In the genomic region with DNA sequence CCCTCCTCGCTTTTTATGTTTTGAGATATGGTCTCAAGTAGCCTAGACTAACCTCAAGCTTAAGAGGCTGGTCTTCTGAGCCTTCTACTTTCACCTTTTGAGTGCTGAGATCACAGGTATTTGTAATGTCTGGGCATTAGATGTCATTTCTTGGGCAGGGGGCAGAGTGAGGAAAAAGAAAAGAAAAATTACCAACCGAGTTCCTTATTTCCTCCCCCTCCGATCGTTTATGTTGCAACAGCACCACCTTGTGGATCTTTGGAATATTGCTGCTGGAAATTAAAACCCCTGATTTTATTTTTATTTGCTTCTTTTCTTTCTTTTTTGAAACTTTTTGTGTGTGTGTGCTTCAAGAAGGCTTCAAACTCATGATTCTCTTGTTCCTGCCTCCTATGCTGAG, we compare ENCODE assay signal across 9 mouse cellular contexts. TPM values are rescaled to one million over a fixed set of nuclear protein-coding genes. Genes with fewer than 3 reads are reported as not detected.
DNase-seq lines count a peak whose midpoint lies in the region; ATAC-seq and TF ChIP-seq lines count a peak whose summit lies in the region.
"Had no signal": no experiment of that assay in that cellular context is flagged by ENCODE, and none has a peak within 500 bp of the region (broad histone marks: within the 10 kb centered on the region; RNA-seq: fewer than 3 reads in every experiment).

No protein-coding gene starts in this region.

- H3K9ac ChIP-seq in kidney, postnatal 0 days (ENCODE audit: low read depth, low read length) = no peak overlapping the region
- H3K9ac ChIP-seq in neural tube, embryonic 11.5 days (ENCODE audit: low read length) = no peak overlapping the region
- H3K9ac ChIP-seq: lung, embryonic 15.5 days had no signal

- 0 out of 2 replicates have a peak, but pooled peaks cover 7% of the 10 kb centered on the region for H3K36me3 ChIP-seq in kidney, postnatal 0 days (ENCODE audit: insufficient read depth, low read length)
- peaks cover 7% of the 10 kb centered on the region for H3K36me3 ChIP-seq in neural tube, embryonic 11.5 days (ENCODE audit: control insufficient read depth, insufficient read depth, low read length)

- TF ChIP-seq CTCF in lung, adult 2 months (IDR thresholded peaks at IDR 0.05; ENCODE audit: insufficient read depth, low read length) = 0 out of 2 replicates have a peak, but pooled peaks have one; percentile 8
- TF ChIP-seq CTCF in cortical plate, adult 2 months (IDR thresholded peaks at IDR 0.05; ENCODE audit: extremely low read depth, insufficient read depth, low read length) = peak; percentile 50; the same call in 1 of the 2 replicates
- peak; percentile 90 for TF ChIP-seq CTCF in kidney, postnatal 0 days (IDR thresholded peaks at IDR 0.05; ENCODE audit: low read depth)

- H3K27me3 ChIP-seq in kidney, postnatal 0 days (ENCODE audit: insufficient read depth, low read length) = no peaks in the 10 kb centered on the region
- no peaks in the 10 kb centered on the region for H3K27me3 ChIP-seq in neural tube, embryonic 11.5 days (ENCODE audit: control insufficient read depth, insufficient read depth, low read length)
- H3K27me3 ChIP-seq: lung, embryonic 15.5 days had no signal

- ATAC-seq in kidney, postnatal 0 days (replicated peaks; ENCODE audit: low FRiP score, low read depth) = no peak
- ATAC-seq in neural tube, embryonic 11.5 days (ENCODE audit: insufficient read depth, low FRiP score, low TSS enrichment) = no peak

- H3K27ac ChIP-seq in cortical plate, adult 2 months (ENCODE audit: insufficient read depth, low read length) = no peak overlapping the region
- H3K27ac ChIP-seq in kidney, postnatal 0 days = no peak overlapping the region
- H3K27ac ChIP-seq in neural tube, embryonic 11.5 days (ENCODE audit: low read depth, low read length) = no peak overlapping the region
- H3K27ac ChIP-seq: lung, embryonic 15.5 days had no signal

- H3K4me2 ChIP-seq in kidney, postnatal 0 days (ENCODE audit: low read length) = no peak overlapping the region
- H3K4me2 ChIP-seq in neural tube, embryonic 11.5 days (ENCODE audit: low read depth) = no peak overlapping the region
- H3K4me2 ChIP-seq: lung, embryonic 15.5 days had no signal

- no peak overlapping the region for H3K4me3 ChIP-seq in lung, adult 2 months (replicated peaks; ENCODE audit: extremely low read depth, low read depth, low read length)
- no peak overlapping the region for H3K4me3 ChIP-seq in cortical plate, adult 2 months (ENCODE audit: insufficient read depth, low read length)
- no peak overlapping the region for H3K4me3 ChIP-seq in kidney, postnatal 0 days (replicated peaks; ENCODE audit: low read depth, low read length)
- no peak overlapping the region for H3K4me3 ChIP-seq in neural tube, embryonic 11.5 days (ENCODE audit: low read depth, low read length)
- H3K4me3 ChIP-seq: lung, embryonic 15.5 days had no signal

- 21% methylated on average over 4 of the region's 4 CpGs for WGBS in lung, adult 2 months
- 23% methylated on average over 4 of the region's 4 CpGs for WGBS in kidney, postnatal 0 days
- 37% methylated on average over 4 of the region's 4 CpGs for WGBS in neural tube, embryonic 11.5 days

- no peaks in the 10 kb centered on the region for H3K9me3 ChIP-seq in kidney, postnatal 0 days (replicated peaks; ENCODE audit: low read length)
- H3K9me3 ChIP-seq in neural tube, embryonic 11.5 days (ENCODE audit: control insufficient read depth, low read length) = no peaks in the 10 kb centered on the region
- H3K9me3 ChIP-seq: lung, embryonic 15.5 days had no signal

- peak; percentile 68 for DNase-seq in adrenal gland, postnatal 14 days
- no peak for DNase-seq in adrenal gland, adult 2 months
- peak; percentile 27 for DNase-seq in lung, adult 2 months
- no peak for DNase-seq in lung, postnatal 25 days (ENCODE audit: low spot score)
- DNase-seq in kidney, postnatal 0 days (ENCODE audit: low spot score) = peak; percentile 78
- DNase-seq in neural tube, embryonic 11.5 days (ENCODE audit: low spot score) = peak; percentile 31
- no peak for DNase-seq in urinary bladder, postnatal 4 days (ENCODE audit: low spot score in 2 of 2)

- 0 out of 2 replicates have a peak, but pooled peaks cover 2% of the 10 kb centered on the region for H3K4me1 ChIP-seq in lung, adult 2 months (ENCODE audit: control insufficient read depth, insufficient read depth, low read length)
- no peaks in the 10 kb centered on the region for H3K4me1 ChIP-seq in cortical plate, adult 2 months (ENCODE audit: control insufficient read depth, insufficient read depth, low read length)
- no peaks in the 10 kb centered on the region for H3K4me1 ChIP-seq in kidney, postnatal 0 days (replicated peaks; ENCODE audit: insufficient read depth, low read length)
- H3K4me1 ChIP-seq in neural tube, embryonic 11.5 days (ENCODE audit: control insufficient read depth, insufficient read depth, low read length) = no peaks in the 10 kb centered on the region
- H3K4me1 ChIP-seq: lung, embryonic 15.5 days had no signal

- TF ChIP-seq POLR2A in lung, adult 2 months (IDR thresholded peaks at IDR 0.05; ENCODE audit: borderline replicate concordance, extremely low read depth, low read depth, low read length) = no peak
- no peak for TF ChIP-seq POLR2A in cortical plate, adult 2 months (IDR thresholded peaks at IDR 0.05; ENCODE audit: extremely low read depth, insufficient read depth, low read length)

RNA-seq across cellular contexts. Expression of a gene that starts 9.6 kb away (rescaled TPM):
- 169 and 183 TPM in 2 replicates for total RNA-seq in adrenal gland, postnatal 14 days (2021)
- total RNA-seq in adrenal gland, adult 2 months (2021) = 100 to 1,000 TPM; 146 to 317 TPM
- polyA plus RNA-seq in adrenal gland, adult 2 months (2012; rRNA removed) = 26.4 and 29.9 TPM in 2 replicates
- polyA plus RNA-seq in lung, adult 2 months (2012; rRNA removed) = 12.0 and 12.8 TPM in 2 replicates
- polyA plus RNA-seq in cortical plate, adult 2 months (2012; rRNA removed) = 98.7 and 108 TPM in 2 replicates
- 111 and 121 TPM in 2 replicates for polyA plus RNA-seq in kidney, postnatal 0 days (2015; fragmentation: Nextera tagmentation; extraction: Ambion mirVana)
- polyA plus RNA-seq in neural tube, embryonic 11.5 days (2014; fragmentation: Nextera tagmentation; extraction: Ambion mirVana) = 283 and 285 TPM in 2 replicates

RNA-seq across cellular contexts. Expression of a gene that starts 22.1 kb away (rescaled TPM):
- 167 and 170 TPM in 2 replicates for total RNA-seq in adrenal gland, postnatal 14 days (2021)
- total RNA-seq in adrenal gland, adult 2 months (2021) = 100 to 1,000 TPM; 199 to 205 TPM
- 113 and 119 TPM in 2 replicates for polyA plus RNA-seq in adrenal gland, adult 2 months (2012; rRNA removed)
- 64.5 and 79.6 TPM in 2 replicates for polyA plus RNA-seq in lung, adult 2 months (2012; rRNA removed)
- 106 and 108 TPM in 2 replicates for polyA plus RNA-seq in cortical plate, adult 2 months (2012; rRNA removed)
- polyA plus RNA-seq in kidney, postnatal 0 days (2015; fragmentation: Nextera tagmentation; extraction: Ambion mirVana) = 184 and 205 TPM in 2 replicates
- polyA plus RNA-seq in neural tube, embryonic 11.5 days (2014; fragmentation: Nextera tagmentation; extraction: Ambion mirVana) = 252 and 255 TPM in 2 replicates

RNA-seq across cellular contexts. Expression of a gene that starts 37.3 kb away (rescaled TPM):
- 87.8 and 94.3 TPM in 2 replicates for total RNA-seq in adrenal gland, postnatal 14 days (2021)
- 100 to 1,000 TPM in 1 of 2 experiments, 10 to 100 TPM in 1; 85.9 to 147 TPM for total RNA-seq in adrenal gland, adult 2 months (2021)
- 548 and 593 TPM in 2 replicates for polyA plus RNA-seq in adrenal gland, adult 2 months (2012; rRNA removed)
- polyA plus RNA-seq in lung, adult 2 months (2012; rRNA removed) = 50.2 and 69.7 TPM in 2 replicates
- 23.6 and 25.5 TPM in 2 replicates for polyA plus RNA-seq in cortical plate, adult 2 months (2012; rRNA removed)
- 41.2 and 49.6 TPM in 2 replicates for polyA plus RNA-seq in kidney, postnatal 0 days (2015; fragmentation: Nextera tagmentation; extraction: Ambion mirVana)
- 35.5 and 35.7 TPM in 2 replicates for polyA plus RNA-seq in neural tube, embryonic 11.5 days (2014; fragmentation: Nextera tagmentation; extraction: Ambion mirVana)

RNA-seq across cellular contexts. Expression of a gene that starts 57.1 kb away (rescaled TPM):
- total RNA-seq in adrenal gland, postnatal 14 days (2021) = 325 and 370 TPM in 2 replicates
- total RNA-seq in adrenal gland, adult 2 months (2021) = 100 to 1,000 TPM; 226 to 406 TPM
- polyA plus RNA-seq in adrenal gland, adult 2 months (2012; rRNA removed) = 209 and 255 TPM in 2 replicates
- polyA plus RNA-seq in lung, adult 2 months (2012; rRNA removed) = 19.3 and 22.1 TPM in 2 replicates
- 8.7 and 10.6 TPM in 2 replicates for polyA plus RNA-seq in cortical plate, adult 2 months (2012; rRNA removed)
- polyA plus RNA-seq in kidney, postnatal 0 days (2015; fragmentation: Nextera tagmentation; extraction: Ambion mirVana) = 21.4 and 22.1 TPM in 2 replicates
- polyA plus RNA-seq in neural tube, embryonic 11.5 days (2014; fragmentation: Nextera tagmentation; extraction: Ambion mirVana) = 11.8 and 12.8 TPM in 2 replicates

Comparison
In these comparisons a context has a peak if more than half of its experiments do, and no peak if none do; other contexts are left out.
1. DNase-seq: peak in adrenal gland, postnatal 14 days (single experiment), lung, adult 2 months (single experiment), kidney, postnatal 0 days (single experiment) and neural tube, embryonic 11.5 days (single experiment); none in adrenal gland, adult 2 months (single experiment), lung, postnatal 25 days (single experiment) and urinary bladder, postnatal 4 days (0 of 2).
2. CTCF ChIP-seq: peak in every context shown above with its lines; median percentile 90 in kidney, postnatal 0 days; 50 in cortical plate, adult 2 months; 8 in lung, adult 2 months.